Mouse (Mus musculus) thymus, postnatal 4 days (tissue): Measurements from ENCODE around the gene Rpf2.

Experiments used
- DNase-seq: peaks from one replicate; pipeline ENCODE4 v3.0.0; 2021

The Rpf2 gene

DNA sequence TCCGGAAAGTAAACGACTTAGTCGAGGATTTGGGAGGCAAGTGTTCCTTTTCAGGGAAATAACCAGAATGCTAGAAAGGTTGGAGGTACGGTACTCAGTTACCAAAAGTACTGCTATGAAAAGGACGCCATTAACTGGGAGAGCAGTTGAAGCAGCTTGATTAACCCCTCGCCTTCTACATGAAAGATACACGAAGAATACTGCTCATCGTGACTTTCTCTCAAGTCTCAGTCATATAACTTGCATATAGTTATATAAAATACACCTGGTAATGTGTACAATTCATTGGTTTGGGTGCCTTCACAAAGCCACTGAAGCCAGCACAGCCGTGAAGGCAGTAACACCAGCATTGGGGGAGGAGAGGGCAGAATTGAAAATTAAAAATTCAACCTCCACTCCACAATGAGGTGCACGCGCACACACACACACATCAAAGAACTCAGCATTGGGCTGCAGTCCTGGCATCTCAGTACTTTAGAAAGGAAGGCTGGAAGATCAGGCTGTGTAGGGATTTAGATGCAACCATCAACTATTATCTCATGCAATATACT lies 405 bp upstream of the Rpf2 start:
- peak; percentile 17 for DNase-seq

DNA sequence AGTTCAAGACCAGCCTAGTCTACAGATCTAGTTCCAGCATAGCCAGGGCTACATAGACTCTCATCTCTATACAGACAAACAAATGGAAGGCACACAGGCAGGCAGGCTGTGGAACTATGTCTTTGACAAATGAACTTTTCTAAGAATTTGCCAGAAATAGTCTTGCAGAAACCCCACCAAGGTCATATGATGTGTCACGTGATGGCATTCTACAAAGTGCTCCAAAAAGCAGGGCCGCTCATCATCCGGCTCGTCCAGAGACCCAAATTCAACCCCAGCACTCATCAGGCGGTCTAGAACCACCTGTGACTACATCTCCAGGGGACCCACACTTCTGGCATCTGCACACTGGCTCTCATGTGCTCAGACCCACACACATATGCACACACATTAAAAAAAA lies 9.0 kb downstream of the Rpf2 start:
- no peak for DNase-seq

DNA sequence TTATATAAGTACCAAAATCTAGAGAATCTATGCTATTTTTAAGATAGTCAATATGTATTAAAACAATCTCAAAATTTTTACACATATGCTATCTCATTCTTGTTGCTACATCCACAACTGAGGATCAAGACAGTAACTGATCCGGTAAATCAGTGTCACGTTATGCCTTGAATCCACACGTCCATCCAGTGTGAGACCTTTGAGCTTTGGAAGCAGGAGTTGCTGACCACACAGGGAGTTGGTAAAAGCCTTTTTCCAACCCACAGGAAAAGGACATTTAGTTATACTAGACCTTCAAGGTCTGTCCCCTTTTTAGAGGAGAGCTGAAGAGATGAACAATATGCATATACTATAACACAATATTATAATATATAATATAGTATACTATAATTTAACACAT lies 13.6 kb downstream of the Rpf2 start:
- DNase-seq, result no peak

DNA sequence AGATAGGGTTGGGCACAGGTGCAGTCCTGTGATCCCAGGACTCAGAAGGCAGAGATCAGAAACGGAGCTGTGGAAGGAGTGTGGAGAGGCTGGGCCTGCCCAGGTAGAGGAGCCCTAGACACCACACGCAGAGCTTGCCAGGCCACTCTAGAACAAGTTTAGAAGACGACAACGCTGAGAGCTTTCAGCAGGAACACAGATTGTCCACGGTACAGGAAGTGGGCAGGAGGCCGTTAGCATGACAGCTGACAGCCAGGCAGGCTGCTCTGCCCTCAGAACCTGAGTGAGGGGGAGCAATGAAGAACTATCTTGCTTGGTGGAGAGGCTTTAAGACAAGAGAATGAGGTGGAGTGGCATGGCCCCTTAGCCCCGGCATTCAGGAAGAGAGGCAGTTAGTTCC lies 14.4 kb downstream of the Rpf2 start:
- peak; percentile 69 for DNase-seq

DNA sequence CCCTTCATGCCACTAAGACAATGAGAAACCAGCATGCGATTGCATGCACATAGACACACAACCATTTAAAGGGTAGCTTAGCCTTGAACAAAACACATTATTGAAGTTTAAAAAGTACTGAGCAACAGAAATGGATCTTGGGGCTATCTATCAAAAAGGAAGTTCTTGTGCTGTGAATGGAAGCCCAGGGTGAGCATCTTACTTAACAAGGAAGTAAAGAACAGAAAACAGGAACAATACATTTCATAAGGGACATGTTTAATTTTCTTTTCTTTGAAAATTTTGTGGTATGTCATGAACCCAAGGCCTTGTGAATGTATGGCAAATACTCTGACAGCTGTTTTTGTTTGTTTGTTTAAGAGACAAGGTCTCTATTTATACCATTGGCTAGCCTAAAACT lies 17.1 kb downstream of the Rpf2 start:
- DNase-seq, result no peak

DNA sequence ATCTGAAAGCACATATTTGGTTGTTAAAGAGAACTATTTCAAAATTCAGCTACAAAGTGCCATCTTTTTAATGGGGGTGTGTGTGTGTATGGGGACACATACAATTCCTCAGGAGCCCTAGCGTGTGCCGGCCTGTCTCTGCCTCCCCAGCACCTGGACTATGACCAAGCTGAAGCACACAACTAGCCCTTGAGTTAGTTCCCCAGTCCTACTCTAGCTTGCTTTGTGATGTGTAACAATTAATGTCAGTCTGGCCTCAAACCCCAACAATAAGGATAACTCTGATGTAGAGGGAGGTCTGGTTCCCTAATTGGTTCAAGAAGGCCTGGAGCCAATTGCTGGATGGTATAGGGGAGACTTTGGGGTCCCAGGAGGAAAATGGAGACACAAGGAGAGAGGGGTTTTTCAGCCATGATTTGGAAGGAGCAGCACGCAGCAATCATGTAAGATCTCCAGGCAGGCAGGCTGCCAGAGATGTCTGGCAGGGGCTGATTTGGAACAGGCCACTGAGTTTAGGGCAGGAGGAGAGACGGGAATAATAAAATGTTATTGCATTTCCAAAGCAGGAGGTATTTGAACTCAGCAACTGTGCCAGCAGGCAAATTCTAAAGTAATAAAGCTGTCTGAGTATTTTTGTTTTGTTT lies 19.1 kb downstream of the Rpf2 start:
- DNase-seq, result no peak

DNA sequence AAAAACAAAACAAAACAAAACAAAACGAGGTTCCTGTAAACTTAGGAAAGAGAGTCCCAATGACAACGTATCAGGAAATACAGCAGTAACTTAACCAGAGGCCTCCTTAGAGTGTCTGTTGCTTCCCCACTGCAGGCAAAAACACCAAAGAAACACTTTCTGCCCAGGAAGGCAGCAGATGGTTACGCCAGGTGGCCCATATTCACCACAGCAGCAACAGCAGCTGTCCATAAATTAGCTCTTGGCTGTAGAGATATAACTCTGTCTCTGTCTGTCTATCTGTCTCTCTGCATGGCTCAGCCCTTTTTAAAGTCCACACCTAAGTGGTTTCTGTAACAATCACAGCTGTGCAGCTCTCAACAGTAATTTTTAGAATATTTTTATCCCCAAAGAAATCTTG lies 28.0 kb downstream of the Rpf2 start:
- DNase-seq, result no peak

DNA sequence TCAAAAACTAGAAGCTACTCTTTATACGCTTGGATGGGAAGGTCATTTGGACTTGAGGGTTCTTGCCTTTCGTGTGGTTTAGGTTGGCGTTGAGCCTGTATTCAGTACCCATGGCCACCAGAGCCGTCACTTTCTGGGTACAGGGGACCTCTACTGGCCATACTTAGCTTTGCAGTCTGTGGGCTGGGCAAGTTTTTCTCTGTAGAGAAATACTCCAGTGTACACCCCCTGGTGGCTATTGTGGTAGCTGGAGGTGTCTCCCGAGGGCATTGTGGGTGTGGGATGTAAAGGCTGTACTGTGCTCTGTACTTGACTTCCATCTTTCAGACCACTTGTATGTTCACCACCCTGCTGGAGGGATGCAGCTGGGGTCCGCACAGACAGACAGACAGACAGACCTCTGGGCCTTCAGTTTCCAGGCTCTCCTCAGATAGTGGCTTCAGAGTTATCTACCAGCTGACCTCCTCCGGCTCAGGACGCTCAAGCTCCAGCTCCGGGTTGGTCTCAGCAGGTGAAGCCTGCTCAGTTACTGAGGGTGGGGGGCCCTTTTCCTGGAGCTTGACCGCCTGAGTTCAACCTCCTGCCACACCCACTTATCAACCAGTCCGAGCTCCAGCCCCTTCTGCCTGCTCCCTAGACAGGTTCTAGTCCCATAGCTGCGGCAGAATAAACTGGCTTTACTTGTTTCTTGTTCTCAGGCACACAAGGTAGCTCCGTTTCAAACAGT lies 34.2 kb downstream of the Rpf2 start:
- peak; percentile 94 for DNase-seq

DNA sequence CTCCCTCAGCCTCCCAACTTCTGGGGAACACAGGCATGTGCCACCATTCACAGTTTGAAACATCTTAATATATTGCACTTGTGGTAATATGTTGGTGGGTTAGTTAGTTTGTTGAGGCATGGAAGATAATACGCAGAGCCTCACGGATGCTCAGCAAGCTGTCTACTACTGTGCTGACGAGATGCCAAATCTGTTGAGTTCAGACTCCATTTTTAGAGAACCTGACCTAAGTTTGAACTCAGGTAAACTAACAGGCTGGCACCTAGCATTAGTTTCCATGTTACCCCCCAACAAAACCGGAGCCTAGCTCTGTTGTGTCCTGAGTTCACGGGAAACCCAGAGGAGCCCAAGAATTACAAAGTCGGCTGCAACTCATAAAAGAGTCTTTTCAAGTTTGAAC lies 51.8 kb downstream of the Rpf2 start:
- DNase-seq, result no peak

DNA sequence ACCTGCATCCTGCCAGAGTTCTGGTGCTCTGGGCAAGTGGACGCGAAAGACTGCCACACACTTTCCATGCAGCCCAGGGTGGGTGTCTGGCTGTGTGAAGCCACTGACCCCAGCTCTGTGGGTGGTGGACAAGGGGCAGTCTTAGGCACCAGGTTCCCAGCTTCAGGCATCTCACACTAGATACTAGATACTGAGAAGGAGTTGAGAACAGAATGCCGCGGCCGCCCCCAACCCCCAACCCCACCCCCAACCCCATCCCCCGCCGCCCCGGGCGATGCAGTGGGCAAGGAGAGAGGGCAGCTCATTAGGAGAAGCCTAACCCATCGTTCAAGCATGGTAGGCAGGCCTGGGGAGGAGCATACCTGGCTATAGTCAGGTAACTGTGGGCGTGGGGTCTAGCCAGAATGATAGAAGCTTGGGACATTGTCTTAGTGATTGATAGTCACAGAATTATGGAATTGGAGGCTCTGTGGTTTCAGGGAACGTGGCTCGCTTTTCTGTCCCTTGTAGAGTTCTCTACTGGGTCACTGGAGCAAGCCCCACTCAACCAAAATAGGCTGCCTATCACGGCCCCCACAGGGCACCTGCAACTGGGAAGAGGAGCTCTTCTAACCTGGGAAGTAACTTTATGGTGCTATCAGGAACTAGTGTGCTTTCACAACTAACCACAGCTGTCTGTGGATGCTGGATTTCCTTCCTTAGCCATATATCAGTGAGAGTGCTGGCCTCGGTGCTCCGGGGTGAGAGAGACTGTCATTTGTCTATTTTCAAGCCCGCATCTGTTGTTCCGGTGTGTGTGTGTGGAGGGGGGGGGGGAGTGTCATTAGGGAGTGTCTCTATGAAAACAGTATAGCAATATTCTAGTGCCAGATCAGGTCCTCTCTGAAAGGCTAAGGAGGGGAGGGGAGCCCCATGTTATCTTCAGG lies 54.6 kb downstream of the Rpf2 start:
- DNase-seq, result no peak

DNA sequence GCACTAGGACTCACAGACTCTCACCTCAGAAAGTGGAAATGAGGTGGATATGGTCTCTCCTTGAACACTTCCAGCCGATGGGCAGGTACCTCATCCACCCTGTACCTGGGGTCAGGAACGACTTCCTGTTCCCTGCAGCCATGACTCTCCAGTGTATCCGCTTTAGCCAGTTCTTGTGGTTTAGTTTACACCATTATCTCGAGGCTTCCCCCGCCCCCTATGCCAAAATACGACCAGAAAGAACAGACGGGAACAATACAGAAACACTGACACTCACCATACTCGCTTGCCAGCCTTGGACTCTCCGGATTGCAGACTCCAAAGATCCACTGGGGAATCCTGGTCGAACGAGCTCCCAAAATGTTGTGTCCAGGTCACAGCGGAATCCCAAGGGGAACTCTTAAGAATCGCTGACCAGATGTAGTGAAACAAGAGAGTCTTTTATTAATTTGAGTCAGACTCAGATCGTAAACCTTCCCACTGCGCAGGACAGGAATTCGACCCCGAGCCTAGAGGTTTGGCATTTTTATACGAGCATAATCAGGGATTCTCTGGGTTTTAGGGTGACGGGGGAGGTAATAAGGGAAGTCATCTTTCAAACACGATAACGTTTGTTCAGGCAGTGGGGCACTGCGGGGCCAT lies 55.4 kb downstream of the Rpf2 start:
- DNase-seq, result no peak

DNA sequence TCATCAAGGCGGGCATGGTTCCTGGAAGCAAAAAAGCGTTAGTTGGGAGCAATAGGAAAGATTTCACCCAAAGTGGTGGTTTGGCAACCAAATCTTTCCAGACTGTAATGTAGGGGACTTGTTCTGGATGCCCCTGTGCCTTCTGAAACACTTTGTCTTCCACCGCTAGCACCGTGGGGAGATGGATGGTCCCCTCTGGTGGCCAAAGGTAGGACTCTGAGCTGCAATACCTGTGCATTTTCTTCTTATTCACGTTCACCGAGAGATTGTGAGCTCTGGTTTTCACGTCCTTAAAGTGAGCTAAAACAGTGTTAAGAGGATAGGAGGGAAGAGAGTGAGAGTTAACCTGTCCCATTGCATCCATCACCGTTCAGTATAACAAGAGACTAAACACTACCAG lies 56.0 kb downstream of the Rpf2 start:
- peak; percentile 59 for DNase-seq

DNA sequence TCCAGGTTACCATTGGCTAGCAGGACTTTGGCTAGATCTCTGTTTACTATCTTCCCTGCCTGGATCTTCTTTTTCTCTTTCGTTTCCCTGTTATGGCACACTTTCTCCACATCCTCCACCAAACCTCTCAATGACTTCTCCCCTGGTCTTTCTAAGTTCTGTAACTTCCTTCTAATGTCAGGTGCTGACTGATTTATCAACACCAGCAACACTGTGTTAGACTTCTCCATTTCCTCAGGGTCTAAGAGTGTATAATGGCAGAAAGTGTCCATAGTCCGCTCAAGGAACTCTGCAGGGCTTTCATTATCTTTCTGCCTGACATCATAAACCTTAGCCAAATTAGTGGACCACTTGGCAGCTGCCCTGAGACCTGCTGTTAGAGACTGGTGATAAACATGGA lies 57.1 kb downstream of the Rpf2 start:
- no peak for DNase-seq

DNA sequence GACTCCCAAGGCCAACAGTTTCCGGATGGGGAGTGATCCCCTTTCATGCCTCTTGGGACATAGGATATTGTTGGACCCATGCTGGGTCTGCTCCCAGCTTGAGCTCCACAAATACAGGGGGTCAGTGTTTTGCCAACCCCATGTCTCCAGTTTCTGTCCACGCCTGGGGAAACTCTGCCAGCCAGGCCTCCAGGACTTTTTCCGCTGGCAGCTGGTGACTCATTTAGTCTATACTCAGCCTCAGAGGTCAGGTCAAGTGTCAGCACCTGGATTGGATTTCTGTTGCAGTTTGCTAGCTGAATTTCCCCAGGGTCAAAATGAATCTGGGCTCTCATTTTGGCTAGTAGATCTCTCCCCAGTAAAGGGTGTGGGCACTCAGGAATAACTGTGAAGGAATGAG lies 58.0 kb downstream of the Rpf2 start:
- no peak for DNase-seq

DNA sequence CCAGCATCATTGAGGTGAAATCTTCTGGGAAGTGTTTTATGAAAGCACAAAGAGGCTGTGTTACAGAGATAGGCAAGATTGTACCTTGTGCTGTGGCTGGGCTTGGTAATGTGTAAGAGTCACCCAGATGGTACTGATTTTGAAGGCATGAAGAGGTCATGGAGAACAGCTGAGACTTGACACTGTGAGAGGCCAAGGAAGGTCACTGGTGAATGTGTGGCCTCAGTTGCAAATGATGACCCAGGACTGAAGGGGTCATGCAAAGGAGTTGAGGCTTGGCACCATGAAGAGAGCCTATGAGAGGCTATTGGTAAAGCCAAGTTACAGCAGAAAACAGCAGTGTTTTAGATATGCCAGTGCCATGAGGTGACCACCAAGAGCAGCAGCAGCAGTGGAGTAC lies 60.9 kb downstream of the Rpf2 start:
- no peak for DNase-seq

DNA sequence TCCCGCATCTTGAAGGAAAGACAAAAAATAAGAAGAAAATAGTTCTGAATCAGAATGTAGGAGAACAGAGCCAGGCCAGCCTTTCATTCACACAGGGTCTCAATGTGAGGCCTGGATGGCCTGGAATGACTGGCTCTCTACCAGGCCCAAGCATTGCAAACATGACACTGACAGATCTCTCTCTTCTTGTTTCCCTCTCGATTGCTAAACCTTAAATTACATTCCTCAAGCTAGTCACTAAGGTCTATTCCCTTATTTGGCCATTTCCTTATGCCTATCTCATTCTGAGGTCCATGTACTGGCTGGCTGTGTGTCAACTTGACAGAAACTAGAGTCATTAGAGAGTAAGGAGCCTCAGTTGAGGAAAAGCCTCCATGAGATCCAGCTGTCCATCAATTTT lies 66.8 kb downstream of the Rpf2 start:
- DNase-seq, result no peak

DNA sequence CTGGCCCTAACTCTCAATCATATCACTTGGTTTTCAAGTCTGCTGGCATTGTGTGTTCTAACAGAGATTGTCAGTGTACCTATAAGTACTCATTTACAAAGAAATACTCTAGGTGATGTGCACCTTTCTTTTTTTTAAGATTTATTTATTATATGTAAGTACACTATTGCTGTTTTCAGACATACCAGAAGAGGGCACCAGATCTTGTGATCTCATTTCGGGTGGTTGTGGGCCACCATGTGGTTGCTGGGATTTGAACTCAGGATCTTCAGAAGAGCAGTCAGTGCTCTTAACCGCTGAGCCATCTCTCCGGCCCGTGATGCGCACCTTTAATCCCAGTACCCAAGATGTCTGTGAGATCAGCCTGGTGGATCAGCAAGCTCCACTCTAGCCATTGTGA lies 67.7 kb downstream of the Rpf2 start:
- DNase-seq, result no peak

DNA sequence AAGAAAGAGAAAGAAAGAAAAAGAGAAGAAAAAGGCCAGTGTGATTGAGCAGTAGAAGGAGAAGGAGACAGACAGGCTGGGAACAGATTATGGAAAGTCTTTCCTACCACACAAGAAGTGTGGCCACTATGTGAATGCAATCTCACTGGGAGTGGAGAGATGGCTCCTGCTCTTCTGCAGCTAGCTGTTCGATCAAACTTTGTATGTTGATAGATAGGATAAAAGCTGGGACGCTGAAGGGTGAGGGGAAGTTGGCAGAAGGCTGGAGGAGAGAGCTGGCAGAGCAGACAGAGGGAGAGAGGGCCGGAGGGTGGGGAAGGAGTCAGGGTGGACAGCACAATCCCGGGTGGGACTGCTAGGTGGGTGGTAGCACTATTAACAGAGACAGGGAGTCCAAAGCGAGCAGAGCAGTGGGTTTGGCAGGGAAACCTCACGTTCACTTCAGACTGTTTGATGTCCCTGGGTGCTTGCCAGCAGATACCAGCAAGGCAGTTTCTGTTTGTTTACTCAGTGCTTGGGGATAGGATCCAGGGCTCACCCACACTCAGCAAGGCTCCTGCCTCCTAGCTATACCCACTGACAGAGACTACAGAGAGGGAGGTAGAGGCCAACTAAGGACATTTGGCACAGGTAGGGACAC lies 69.4 kb downstream of the Rpf2 start:
- no peak for DNase-seq
